Mouse (Mus musculus) left cerebral cortex, adult 8-10 months (tissue): ENCODE measurements at regions not wholly inside any gene's neighbourhood (a gene's known extent, or its start where the extent isn't known, plus 50 kb on each side); places are given as distances from the start of the nearest gene placed in this dataset.
A peak's percentile ranks its signal among the peaks of the same experiment; 100 is the strongest.

Experiments
- DNase-seq, 2 experiments: peaks; one replicate each; pipeline ENCODE4 v3.0.0; 2022; ENCODE audit warnings: low spot score in 2 of 2

DNA sequence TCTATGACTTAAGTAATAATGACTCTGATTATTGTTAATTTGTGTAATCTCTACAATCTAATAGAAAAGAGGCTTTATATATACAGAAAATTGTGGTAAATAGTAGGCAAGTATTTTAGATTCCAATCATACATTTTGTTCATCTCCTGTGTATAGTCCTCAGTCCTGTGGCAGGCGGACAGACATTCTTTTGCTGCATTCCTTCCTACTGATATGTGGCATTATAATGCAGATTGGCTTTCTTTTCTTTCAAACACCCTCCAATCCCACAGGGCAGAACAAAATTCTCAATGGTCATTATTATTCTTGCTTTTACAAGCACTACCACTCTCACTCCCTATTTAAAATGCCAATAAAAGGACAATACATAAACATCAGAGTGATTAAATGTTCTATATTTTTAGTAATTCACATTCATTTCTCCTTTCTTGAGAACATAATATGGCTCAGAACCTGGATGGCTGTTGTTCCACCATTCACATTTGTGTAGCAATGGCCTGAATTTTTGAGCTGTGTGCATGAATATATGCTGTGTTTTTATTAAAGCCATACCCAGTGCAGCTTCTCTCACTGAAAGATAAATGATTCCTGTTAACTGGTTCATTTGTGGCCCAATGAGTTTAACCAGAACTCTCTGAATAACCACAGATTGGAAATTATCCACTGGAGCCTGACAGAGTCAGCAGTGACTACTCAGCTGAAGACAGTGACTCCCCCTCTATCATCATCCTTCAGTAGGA lies 194.6 kb downstream of the Gm43517 start:
- DNase-seq, result no peak

DNA sequence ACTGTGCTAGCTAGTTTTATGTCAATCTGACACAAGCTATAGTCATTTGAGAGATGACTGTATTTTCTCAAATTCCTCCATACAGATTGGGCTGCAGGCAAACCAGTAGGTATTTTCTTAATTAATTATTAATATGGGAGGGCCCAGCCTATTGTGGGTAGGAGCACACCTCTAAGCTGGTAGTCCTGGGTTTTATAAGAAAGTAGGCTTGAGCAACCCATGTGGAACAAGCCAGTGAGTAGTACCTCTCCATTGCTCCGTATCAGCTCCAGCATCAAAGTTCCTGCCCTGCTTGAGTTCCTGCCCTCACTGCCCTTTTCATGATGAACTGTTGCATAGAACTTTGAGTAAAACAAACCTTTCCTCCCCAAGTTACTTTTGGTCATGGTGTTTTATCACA lies 198.9 kb downstream of the Gm43517 start:
- no peak for DNase-seq

DNA sequence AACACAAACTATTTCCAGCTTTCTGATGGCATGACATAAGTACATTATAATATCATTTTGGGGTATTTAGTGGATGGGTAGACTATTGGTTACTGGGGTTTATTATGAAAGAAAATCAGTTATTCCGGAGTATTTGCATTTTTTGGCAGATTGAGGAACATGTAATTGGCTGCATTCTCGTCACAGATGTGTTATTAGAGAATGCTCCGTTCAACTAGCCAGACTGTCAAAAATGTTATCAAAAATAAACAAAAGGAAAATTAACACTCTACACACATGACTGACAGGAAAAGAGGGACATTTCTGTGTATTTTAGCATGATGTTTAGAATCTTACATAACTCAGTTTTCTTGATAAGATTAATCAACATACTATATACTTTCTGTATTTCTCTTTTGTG lies 237.3 kb downstream of the Gm43517 start:
- no peak for DNase-seq

DNA sequence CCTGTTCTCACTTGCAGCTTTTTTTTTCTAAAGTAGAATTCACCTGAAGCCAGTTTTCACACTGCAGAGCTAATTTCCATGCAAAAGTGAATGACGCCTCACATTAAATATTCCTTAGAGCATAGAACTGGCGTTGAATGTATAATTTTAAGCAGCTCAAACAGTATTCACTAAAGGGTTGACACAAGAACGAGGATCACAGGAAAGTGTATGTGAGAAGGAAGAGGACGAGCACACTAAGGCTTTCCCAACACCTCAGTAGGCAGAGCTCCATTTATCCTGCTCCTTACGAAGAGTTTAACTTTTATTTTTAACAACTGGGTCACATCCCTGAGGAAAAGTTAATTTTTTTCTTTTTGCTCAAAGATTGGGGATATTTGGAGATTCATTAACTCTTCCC lies 242.2 kb downstream of the Gm43517 start:
- DNase-seq, result no peak

DNA sequence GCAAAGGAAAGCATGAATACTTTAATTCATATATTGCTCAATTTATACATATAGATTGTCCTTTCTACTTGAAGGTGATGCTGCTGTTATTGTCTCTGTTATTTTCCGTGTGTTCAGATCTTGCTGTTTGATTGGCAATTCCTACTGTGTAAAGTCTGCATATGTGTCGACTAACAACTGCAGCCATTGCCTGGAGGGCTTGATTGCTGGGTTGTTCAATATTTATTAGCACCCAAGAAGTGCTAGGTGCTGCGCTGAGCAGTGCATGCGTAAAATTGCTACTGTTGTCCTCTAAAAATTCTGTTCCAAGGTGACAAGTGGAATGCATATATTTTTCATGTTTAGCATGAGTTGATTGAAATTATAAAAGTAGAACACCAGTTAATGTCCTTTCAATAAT lies 243.0 kb downstream of the Gm43517 start:
- DNase-seq, result no peak

DNA sequence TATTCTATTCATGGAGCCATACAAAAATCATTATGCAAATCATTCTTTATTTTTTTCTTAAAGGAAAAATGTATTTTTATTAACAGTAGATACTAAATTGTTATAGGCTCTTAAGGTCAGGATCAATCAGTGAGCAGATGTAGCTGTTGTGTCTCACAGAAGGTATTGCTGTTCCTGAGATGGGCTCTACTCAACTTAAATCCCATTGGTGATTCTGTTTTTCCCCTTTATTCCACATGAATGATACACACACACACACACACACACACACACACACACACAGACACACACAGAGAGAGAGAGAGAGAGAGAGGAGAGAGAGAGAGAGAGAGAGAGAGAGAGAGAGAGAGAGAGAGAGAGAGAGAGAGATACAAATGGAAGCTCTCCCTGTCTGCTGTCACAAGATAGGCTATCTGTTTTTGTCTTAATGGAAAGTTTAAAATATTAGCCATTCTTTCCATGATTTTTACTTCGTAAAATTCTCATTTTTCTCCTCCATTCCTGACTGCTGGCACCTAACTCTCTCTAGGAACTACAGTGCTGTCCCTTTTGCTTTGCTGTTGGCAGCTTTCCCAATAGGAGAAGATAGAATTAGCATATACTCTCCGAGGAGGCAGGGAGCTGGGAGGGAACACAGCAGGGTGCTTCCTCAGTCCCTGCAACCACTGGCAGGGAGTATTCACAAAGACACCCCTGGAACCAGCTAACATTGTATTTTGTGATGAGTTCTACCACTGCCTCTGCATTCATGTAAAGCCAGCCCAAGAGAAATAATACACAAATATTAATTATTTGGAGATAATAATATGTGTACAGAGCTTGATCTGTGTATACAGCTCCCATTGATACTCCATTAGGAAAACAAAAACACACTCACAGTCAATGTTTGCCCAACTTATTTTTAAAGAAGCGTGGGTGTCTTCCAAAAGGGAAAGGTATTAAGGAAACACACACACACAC lies 264.4 kb downstream of the Gm43517 start:
- DNase-seq, result peak in 1 of 2 experiments; percentile 6
